Mouse (Mus musculus) MEL-GATA-1-ER (cell line): Measurements from ENCODE around the gene Amh.

ENCODE experiments used
- DNase-seq: peaks from one replicate; pipeline ENCODE4 v3.0.0-alpha.2; 2012; ENCODE audit warnings: low read depth; ENCODE audit errors: extremely low read depth

The Amh gene

GRCm38 (mm10) chr10:80856908-80857307 lies 51.9 kb downstream of the Amh start:
- no peak for DNase-seq
